Mouse (Mus musculus): ENCODE measurements around the gene Rims1. TPM values are rescaled to one million over a fixed set of nuclear protein-coding genes. Genes with fewer than 3 reads are reported as not detected.

Gene Rims1
- polyA plus RNA-seq, 1 experiment from 2014 or later, result 4.4 TPM

DNA sequence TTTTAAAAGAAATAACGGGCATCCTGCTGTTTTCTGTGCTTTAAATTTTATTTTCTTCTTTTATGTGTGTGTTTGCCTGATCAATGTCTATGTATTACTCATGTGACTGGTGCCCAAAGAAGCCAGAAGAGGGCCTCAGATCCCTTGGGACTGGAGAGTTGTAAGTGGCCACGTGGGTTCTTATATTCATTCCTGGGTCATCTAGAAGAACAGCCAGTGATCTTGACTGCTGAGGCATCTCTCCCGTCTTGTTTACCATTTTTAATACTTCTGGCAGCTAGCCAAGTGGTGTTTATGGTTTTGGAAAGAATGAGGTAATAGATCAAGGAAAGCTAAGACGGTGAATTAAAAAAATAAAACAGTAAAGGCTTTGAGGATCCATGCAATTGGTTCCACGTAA is 178.8 kb downstream of the Rims1 start:
- Histone ChIP-seq H3K4me2 (no peak overlapping the region), H3K27ac (no peak overlapping the region), H3K4me3 (no peak overlapping the region), H3K9me3 (replicated peaks) (no peaks in the 10 kb centered on the region), H3K9ac (no peak overlapping the region), H3K4me1 (no peaks in the 10 kb centered on the region), H3K36me3 (ENCODE audit: poor library complexity, severe bottlenecking) (no peaks in the 10 kb centered on the region), H3K27me3 (no peaks in the 10 kb centered on the region)
- WGBS, result 44% methylated on average over 5 of the region's 5 CpGs
- no peak for ATAC-seq

DNA sequence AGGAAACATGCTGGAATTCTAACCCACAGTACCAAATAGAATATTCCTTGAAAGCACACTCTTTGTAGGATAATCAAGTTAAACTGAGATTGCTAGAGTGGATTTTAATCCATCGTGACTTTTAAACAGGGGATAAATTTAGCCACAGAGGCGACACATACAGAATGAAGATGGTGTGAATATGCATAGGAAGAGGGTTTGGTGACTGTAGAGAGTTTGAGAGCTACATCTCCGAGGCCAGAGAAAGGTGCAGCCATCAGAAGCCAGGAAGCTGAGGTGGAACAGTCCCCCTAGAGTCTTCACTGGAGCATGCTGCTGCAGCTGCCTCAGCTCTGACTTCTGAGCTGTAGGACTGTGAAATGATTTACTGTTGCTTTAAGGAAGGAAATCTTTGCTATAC is 179.5 kb downstream of the Rims1 start:
- Histone ChIP-seq H3K9me3 (replicated peaks) (no peaks in the 10 kb centered on the region), H3K4me3 (no peak overlapping the region), H3K27ac (no peak overlapping the region), H3K9ac (no peak overlapping the region), H3K36me3 (ENCODE audit: poor library complexity, severe bottlenecking) (no peaks in the 10 kb centered on the region), H3K4me1 (no peaks in the 10 kb centered on the region), H3K27me3 (no peaks in the 10 kb centered on the region), H3K4me2 (no peak overlapping the region)
- no peak for ATAC-seq
- WGBS, result 76% methylated on average over 3 of the region's 3 CpGs

DNA sequence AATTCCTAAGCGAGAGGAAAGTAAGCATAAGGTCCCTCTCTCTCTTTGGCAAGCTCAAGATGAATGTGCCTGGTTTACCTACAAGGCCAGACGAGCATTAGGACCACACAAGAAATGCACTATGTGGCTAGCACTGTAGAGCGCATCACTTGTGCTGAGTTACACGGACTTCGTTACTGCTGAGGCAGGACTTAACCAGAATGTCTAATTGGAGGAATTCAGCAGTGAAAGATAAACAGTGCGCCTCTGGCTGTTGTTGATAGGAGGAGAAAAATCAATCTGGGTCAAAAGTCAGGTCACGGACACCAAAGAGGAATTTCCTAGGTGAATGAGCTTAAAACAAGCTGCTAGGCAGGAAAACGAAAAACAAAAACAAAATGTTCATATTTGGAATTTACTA is 185.0 kb downstream of the Rims1 start:
- no peak for ATAC-seq
- H3K4me3 ChIP-seq, result no peak overlapping the region
- no peaks in the 10 kb centered on the region; the same call in 1 of the 2 replicates for H3K9me3 ChIP-seq (replicated peaks)
- H3K9ac ChIP-seq, result no peak overlapping the region
- H3K36me3 ChIP-seq (ENCODE audit: poor library complexity, severe bottlenecking), result no peaks in the 10 kb centered on the region
- WGBS, result 68% methylated on average over 8 of the region's 8 CpGs
- H3K4me1 ChIP-seq, result no peaks in the 10 kb centered on the region
- H3K4me2 ChIP-seq, result no peak overlapping the region
- no peaks in the 10 kb centered on the region for H3K27me3 ChIP-seq
- no peak overlapping the region for H3K27ac ChIP-seq

DNA sequence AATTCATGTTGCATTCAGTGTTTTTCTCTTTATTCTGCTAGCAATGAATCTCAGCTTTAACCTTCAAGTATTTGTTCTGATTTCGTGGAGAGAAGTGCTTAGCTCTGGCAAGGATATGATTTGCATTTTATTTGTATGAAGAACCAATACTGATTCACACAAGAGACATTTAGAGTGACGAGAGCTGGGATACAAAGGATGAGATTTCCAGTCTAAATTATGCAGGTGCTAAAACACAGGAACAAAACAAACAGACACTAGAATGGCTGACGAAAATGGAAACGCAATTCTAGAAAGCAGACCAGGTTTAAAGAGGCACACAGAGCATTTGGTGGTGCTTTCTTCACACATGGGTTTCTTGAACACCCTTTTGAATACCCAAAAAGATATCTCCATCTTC is 190.2 kb downstream of the Rims1 start:
- ATAC-seq, result no peak
- Histone ChIP-seq H3K27ac (no peak overlapping the region), H3K9ac (no peak overlapping the region), H3K4me1 (no peaks in the 10 kb centered on the region), H3K36me3 (ENCODE audit: poor library complexity, severe bottlenecking) (no peaks in the 10 kb centered on the region), H3K27me3 (no peaks in the 10 kb centered on the region), H3K4me3 (no peak overlapping the region), H3K4me2 (no peak overlapping the region), H3K9me3 (replicated peaks) (no peaks in the 10 kb centered on the region; the same call in 1 of the 2 replicates)
- WGBS, result 63% methylated on average over 4 of the region's 4 CpGs

DNA sequence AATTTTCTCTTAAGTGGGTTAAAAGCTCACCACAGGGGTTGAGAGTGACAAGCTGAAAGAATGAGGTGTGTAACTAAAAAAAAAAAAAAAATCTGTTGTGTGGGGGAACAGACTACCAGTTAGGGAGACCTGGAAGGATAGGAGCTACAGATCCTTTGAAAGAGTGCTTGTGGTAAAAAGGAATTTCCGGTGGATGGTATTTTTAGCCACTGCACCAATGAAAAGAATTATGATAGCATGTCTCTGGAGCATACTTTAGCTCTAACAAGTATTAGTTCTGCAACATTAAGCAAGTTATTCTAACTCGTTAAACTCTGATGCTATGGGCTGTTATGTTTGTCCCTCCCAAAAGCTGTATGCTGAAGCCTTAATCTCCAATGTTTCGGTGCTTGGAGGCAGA is 192.2 kb downstream of the Rims1 start:
- Histone ChIP-seq H3K9me3 (replicated peaks) (no peaks in the 10 kb centered on the region), H3K4me3 (no peak overlapping the region), H3K9ac (no peak overlapping the region), H3K27ac (no peak overlapping the region), H3K27me3 (no peaks in the 10 kb centered on the region), H3K4me2 (no peak overlapping the region), H3K4me1 (no peaks in the 10 kb centered on the region), H3K36me3 (ENCODE audit: poor library complexity, severe bottlenecking) (no peaks in the 10 kb centered on the region)
- WGBS, result 66% methylated on average over 3 of the region's 3 CpGs
- no peak for ATAC-seq

DNA sequence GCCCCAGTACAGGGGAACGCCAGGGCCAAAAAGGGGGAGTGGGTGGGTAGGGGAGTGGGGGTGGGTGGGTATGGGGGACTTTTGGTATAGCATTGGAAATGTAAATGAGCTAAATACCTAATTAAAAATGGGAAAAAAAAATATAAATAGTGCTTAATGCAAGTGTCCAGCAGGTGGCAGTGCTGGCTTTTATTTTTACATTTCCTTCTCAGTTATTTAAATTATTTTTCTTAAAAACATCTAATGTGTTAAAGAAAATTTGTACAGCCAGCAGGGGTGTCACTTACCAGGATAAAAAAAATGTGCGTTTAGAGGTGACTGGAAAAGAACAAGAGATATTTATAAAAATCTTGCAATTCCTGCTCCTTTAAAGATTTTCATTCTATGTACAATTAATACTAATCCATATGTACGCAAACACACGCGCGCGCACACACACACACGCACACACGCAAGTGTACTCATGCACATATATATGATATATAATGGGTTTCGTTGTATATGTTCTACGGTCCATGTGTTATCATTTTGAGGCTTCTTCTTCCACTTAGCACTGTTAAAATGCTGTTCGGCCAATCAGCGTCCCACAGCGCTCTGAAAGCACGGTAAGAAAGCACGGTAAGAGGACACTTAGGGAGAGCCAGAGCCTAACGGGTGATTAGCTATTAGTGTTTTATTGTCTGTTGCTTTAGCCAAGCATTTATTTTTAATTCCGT is 201.3 kb downstream of the Rims1 start:
- Histone ChIP-seq H3K36me3 (ENCODE audit: poor library complexity, severe bottlenecking) (no peaks in the 10 kb centered on the region), H3K9me3 (replicated peaks) (no peaks in the 10 kb centered on the region), H3K27me3 (no peaks in the 10 kb centered on the region), H3K9ac (no peak overlapping the region), H3K4me3 (no peak overlapping the region), H3K27ac (no peak overlapping the region), H3K4me1 (no peaks in the 10 kb centered on the region), H3K4me2 (no peak overlapping the region)
- ATAC-seq, result peak; percentile 63; the same call in 1 of the 2 replicates
- WGBS, result 69% methylated on average over 18 of the region's 18 CpGs

DNA sequence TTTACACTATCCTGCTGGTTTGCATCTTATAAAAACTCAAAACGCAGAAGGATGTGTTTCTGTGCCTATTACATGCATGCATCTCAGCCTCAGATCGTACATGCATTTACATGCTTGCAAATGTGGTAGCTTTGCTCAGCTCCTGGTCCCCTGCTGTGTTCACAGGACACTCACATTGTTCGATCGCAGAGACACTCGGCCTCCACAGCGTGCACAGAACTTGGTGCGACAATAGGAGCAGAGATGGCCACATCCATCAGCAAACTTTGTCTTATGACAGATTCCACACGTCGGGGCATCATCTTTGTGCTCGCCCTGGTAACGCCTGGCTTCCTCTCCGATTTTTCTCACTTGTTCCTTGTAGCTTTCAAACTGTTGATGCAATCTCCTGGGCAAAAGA is 209.6 kb downstream of the Rims1 start:
- no peak overlapping the region for H3K4me2 ChIP-seq
- H3K27me3 ChIP-seq, result no peaks in the 10 kb centered on the region
- H3K4me1 ChIP-seq, result no peaks in the 10 kb centered on the region
- H3K36me3 ChIP-seq (ENCODE audit: poor library complexity, severe bottlenecking), result no peaks in the 10 kb centered on the region
- H3K9me3 ChIP-seq (replicated peaks), result no peaks in the 10 kb centered on the region
- no peak for ATAC-seq
- H3K27ac ChIP-seq, result no peak overlapping the region
- H3K9ac ChIP-seq, result no peak overlapping the region
- WGBS, result 69% methylated on average over 12 of the region's 12 CpGs
- no peak overlapping the region for H3K4me3 ChIP-seq

DNA sequence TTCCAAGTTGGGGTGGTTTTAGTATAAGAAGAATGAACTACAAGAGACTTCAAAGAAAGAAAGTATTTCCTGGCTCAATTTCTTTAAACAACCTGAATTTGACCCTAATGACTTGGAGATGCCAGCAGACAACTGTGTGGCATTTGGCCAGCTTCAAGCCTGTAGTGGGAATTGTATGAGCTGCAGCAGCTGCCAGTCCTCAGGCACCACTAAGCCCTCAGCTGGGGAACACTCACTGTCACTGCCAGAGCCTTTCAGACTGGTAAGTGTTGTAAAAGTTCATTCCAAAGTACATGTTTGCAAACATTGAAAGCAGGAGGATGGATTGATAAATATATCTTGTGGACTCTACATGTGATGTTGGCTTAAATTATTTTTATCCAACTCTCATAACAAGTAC is 211.0 kb downstream of the Rims1 start:
- Histone ChIP-seq H3K27ac (no peak overlapping the region), H3K9me3 (replicated peaks) (no peaks in the 10 kb centered on the region), H3K4me1 (no peaks in the 10 kb centered on the region), H3K36me3 (ENCODE audit: poor library complexity, severe bottlenecking) (no peaks in the 10 kb centered on the region), H3K4me2 (no peak overlapping the region), H3K4me3 (no peak overlapping the region), H3K27me3 (no peaks in the 10 kb centered on the region), H3K9ac (no peak overlapping the region)
- ATAC-seq, result peak; percentile 45; the same call in 1 of the 2 replicates

DNA sequence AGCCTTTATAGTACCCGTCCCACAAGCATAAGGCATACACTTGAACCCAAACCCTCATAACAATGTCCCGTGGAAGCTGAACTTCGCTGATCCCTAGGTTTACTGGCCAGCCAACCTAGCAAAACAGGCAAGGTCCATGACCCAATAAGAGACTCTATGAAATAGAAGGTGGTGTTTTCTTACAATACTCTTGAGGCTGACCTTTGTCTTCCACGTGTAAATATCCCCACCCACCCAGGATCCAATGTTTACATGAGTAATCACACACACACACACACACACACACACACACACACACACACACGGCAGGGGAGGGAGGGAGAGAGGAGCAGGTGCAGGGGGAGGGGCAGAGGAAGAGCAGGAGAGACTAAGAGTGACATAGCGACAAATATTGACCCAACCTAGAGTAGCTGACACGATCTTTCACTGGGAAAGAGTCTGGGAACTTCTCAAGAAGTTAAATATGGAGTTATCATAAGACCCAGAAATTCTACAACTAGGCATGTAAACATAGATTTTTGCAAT is 217.9 kb downstream of the Rims1 start:
- Histone ChIP-seq H3K27me3 (no peaks in the 10 kb centered on the region), H3K9me3 (replicated peaks) (no peaks in the 10 kb centered on the region), H3K4me2 (no peak overlapping the region), H3K4me1 (no peaks in the 10 kb centered on the region), H3K27ac (no peak overlapping the region), H3K4me3 (no peak overlapping the region), H3K9ac (no peak overlapping the region), H3K36me3 (ENCODE audit: poor library complexity, severe bottlenecking) (no peaks in the 10 kb centered on the region)
- ATAC-seq, result no peak
- WGBS, result 87% methylated on average over 7 of the region's 7 CpGs

DNA sequence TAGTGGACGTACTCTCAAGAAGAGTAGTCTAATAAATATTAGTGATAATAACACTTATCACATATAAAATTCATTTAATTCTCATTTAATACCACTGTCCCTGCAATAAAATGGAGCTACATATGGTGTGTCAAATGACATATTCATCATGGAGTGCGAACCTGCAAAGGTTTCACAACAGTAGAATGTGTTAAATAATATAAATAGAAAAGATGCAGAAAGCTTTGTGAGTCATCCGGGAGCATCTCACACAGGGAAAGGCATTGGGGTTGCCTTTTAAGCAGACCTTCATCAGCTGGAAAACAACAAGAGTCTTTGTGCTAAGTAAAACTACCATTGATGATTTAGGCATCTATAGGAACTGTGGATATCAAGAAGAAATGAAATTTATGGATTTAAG is 220.2 kb downstream of the Rims1 start:
- Histone ChIP-seq H3K4me1 (no peaks in the 10 kb centered on the region), H3K4me3 (no peak overlapping the region), H3K9ac (no peak overlapping the region), H3K27ac (no peak overlapping the region), H3K27me3 (no peaks in the 10 kb centered on the region), H3K9me3 (replicated peaks) (no peaks in the 10 kb centered on the region), H3K36me3 (ENCODE audit: poor library complexity, severe bottlenecking) (no peaks in the 10 kb centered on the region), H3K4me2 (no peak overlapping the region)
- 84% methylated on average over 3 of the region's 3 CpGs for WGBS
- no peak for ATAC-seq

DNA sequence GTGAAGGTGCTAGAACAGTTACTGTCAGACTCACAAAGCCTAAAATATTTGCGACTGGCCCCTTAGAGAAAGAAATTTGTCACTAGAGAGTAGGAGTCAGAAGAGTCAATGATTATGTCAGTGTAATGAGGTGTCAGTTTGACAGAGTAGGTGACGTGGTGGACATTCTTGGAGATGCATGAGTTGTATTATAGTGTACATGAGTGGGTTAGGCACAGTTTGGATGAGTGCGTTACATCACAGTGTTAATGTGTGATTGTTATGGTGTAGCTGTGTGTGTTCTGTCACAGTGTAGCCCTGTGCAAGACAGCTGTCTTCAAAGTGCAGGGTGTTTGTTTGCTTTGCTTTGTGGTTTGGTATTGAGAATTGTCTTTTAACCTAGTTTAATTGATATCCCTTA is 226.3 kb downstream of the Rims1 start:
- Histone ChIP-seq H3K4me1 (no peaks in the 10 kb centered on the region), H3K27me3 (no peaks in the 10 kb centered on the region), H3K27ac (no peak overlapping the region), H3K36me3 (ENCODE audit: poor library complexity, severe bottlenecking) (no peaks in the 10 kb centered on the region), H3K4me2 (no peak overlapping the region), H3K9me3 (replicated peaks) (no peaks in the 10 kb centered on the region), H3K4me3 (no peak overlapping the region), H3K9ac (no peak overlapping the region)
- 88% methylated on average over 3 of the region's 3 CpGs for WGBS
- ATAC-seq, result no peak

DNA sequence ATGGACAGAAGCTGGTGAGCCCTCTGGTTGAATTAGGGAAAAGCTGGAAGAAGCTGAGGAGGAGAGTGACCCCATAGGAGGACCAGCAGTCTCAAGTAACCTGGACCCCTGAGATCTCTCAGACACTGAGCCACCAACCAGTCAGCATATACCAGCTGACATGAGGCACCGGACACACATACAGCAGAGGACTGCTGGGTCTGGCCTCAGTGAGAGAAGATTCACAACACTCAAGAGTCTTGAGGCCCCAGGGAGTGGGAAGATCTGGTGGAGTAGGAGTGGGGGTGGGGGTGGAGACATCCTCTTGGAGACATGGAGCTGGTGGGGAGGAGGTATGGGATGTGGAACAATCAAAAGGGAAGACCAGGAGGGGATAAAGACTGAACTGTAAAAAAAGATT is 233.1 kb downstream of the Rims1 start:
- Histone ChIP-seq H3K4me1 (no peaks in the 10 kb centered on the region), H3K27me3 (no peaks in the 10 kb centered on the region), H3K4me2 (no peak overlapping the region), H3K4me3 (no peak overlapping the region), H3K36me3 (ENCODE audit: poor library complexity, severe bottlenecking) (no peaks in the 10 kb centered on the region), H3K27ac (no peak overlapping the region), H3K9ac (no peak overlapping the region), H3K9me3 (replicated peaks) (no peaks in the 10 kb centered on the region)
- 100% methylated on average over 1 of the region's 1 CpGs for WGBS
- ATAC-seq, result no peak

DNA sequence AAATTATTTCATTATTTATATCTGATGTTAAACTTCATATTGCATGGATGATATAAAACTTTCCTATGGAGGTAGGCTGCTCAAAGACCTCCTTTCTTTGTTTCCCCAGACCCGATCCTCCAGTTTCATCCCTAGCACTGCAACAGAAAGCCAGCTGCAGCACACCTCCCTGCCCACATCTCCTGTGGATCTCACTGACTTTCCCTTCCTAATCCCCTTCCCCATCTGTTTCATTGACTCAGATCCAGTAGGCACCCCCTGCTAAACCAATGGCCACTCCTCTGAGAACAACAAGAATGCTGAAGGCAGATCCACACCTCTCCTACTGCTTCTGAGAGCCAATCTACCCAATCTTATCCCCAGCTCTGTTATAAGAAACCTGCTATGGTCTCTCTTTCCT is 259.5 kb downstream of the Rims1 start:
- WGBS, result 85% methylated on average over 1 of the region's 1 CpGs
- Histone ChIP-seq H3K4me2 (no peak overlapping the region), H3K4me1 (no peaks in the 10 kb centered on the region), H3K27me3 (no peaks in the 10 kb centered on the region), H3K9me3 (replicated peaks) (no peaks in the 10 kb centered on the region), H3K4me3 (no peak overlapping the region), H3K27ac (no peak overlapping the region), H3K9ac (no peak overlapping the region), H3K36me3 (ENCODE audit: poor library complexity, severe bottlenecking) (no peaks in the 10 kb centered on the region)
- ATAC-seq, result no peak
